Mouse (Mus musculus) G1E (cell line): ENCODE data around the gene Asic2. TPM values are rescaled to one million over a fixed set of nuclear protein-coding genes. Genes with fewer than 3 reads are reported as not detected.

Source experiments
- ATAC-seq: 2 replicates; pipeline ENCODE4 v1.8.0; 2016; ENCODE audit warnings: mild to moderate bottlenecking; ENCODE audit not compliant: insufficient number of reproducible peaks, poor library complexity, low FRiP score, severe bottlenecking; ENCODE audit errors: extremely low read depth
- DNase-seq: peaks from one replicate; pipeline ENCODE4 v3.0.0; 2012; ENCODE audit warnings: low spot score
- H3K27me3 ChIP-seq: 2 replicates; pipeline ENCODE4 v1.6.1; 2012; ENCODE audit warnings: mild to moderate bottlenecking, low read length, inconsistent platforms; ENCODE audit not compliant: insufficient read depth
- H3K36me3 ChIP-seq: replicated peaks from 2 replicates; pipeline ENCODE3; 2012; ENCODE audit warnings: mild to moderate bottlenecking, inconsistent platforms
- H3K4me1 ChIP-seq: 2 replicates; pipeline ENCODE4 v1.6.1; 2012; ENCODE audit warnings: low read depth, low read length, inconsistent platforms, mixed read lengths; ENCODE audit not compliant: insufficient read depth
- H3K4me3 ChIP-seq: 2 replicates; pipeline ENCODE4 v1.5.1; 2012; ENCODE audit warnings: low read depth, mild to moderate bottlenecking, inconsistent platforms, low read length, moderate library complexity, mixed read lengths
- H3K9me3 ChIP-seq: replicated peaks from 2 replicates; pipeline ENCODE4 v1.6.1; 2012; ENCODE audit warnings: inconsistent platforms
- CTCF ChIP-seq: IDR thresholded peaks from 2 replicates; pipeline ENCODE4 v1.5.1; 2012; ENCODE audit warnings: low read depth, low read length, inconsistent platforms, mixed read lengths
- GATA1 ChIP-seq: IDR thresholded peaks from 2 replicates; pipeline ENCODE4 v1.6.1; 2012; ENCODE audit warnings: borderline replicate concordance, low read length, inconsistent platforms, mixed read lengths
- GATA2 ChIP-seq: IDR thresholded peaks from 2 replicates; pipeline ENCODE4 v1.6.1; 2012; ENCODE audit warnings: low read depth, low read length, inconsistent platforms, borderline replicate concordance
- POLR2AphosphoS5 ChIP-seq: IDR thresholded peaks from 2 replicates; pipeline ENCODE4 v1.6.1; 2012; ENCODE audit warnings: low read depth, low read length, inconsistent platforms; ENCODE audit not compliant: insufficient replicate concordance
- TAL1 ChIP-seq: conservative IDR thresholded peaks from 2 replicates; pipeline ENCODE4 v1.6.1; 2012; ENCODE audit warnings: low read depth, low read length, inconsistent platforms, mixed read lengths
- polyA plus RNA-seq: library from polyadenylated mRNA; stranded (reverse); fragments of >175 nt; gene quantifications from 2 replicates; pipeline ENCODE4 v1.2.3, GENCODE M21; 2012
- total RNA-seq, 2 experiments: library from RNA; stranded (forward) in 1 of 2; stranded (reverse) in 1 of 2; fragments of 200-1000 nt in 1 of 2; fragments of >200 nt in 1 of 2; fragmentation: Nextera tagmentation in 1 of 2; gene quantifications; 2 replicates each; pipeline ENCODE4 v1.2.3; 2014 to 2017

Gene Asic2
- total and polyA plus RNA-seq, 3 experiments = 0.16 TPM; not detected in 2

DNA sequence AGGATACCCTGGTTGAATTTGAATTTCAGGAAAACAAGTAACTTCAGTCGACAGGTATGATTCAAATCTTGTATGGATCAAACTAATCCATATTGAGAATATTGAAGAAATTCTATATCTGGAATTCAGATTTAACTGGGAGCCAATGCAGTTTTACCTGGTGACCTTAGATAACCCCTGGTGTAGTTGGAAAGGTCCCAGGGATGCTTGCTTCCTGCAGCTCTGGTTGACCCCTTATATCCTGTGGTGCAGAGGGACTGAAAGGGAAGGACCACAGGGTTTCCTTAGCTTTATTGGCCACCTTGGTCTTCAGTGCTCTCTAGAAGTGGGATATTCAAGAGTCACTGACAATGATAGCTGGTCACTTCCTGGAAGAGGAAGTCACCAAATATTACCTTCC is 1100.2 kb downstream of the Asic2 start:
- Histone ChIP-seq H3K4me1 (no peaks in the 10 kb centered on the region), H3K4me3 (no peak overlapping the region), H3K27me3 (no peaks in the 10 kb centered on the region), H3K36me3 (no peaks in the 10 kb centered on the region), H3K9me3 (peaks cover 70% of the 10 kb centered on the region)
- DNase-seq (no peak), ATAC-seq (no peak)
- no peak for TF ChIP-seq CTCF
- no peak for TF ChIP-seq TAL1
- TF ChIP-seq GATA1 = no peak
- no peak for TF ChIP-seq POLR2AphosphoS5
- no peak for TF ChIP-seq GATA2

DNA sequence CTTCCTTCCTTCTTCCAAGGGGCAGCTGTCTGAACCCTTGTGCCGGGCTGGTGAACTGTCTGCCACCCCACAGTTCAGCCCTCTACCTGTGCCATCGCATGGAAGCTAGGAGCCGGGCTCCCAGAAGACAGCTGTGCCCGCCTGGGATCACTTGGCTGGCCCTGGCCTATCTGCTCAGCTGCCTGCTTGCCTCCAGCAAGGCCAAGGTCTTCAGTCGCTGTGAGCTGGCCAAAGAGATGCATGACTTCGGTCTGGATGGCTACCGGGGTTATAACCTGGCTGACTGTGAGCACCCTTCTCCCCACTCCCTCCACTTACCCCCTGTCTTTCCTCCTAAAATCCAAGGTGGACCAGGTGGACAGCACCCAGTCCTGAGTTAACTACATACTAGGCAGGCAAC is 1105.3 kb downstream of the Asic2 start:
- no peak for TF ChIP-seq POLR2AphosphoS5
- no peak for TF ChIP-seq GATA1
- TF ChIP-seq GATA2 = no peak
- no peak for TF ChIP-seq CTCF
- no peak for TF ChIP-seq TAL1
- DNase-seq = no peak

DNA sequence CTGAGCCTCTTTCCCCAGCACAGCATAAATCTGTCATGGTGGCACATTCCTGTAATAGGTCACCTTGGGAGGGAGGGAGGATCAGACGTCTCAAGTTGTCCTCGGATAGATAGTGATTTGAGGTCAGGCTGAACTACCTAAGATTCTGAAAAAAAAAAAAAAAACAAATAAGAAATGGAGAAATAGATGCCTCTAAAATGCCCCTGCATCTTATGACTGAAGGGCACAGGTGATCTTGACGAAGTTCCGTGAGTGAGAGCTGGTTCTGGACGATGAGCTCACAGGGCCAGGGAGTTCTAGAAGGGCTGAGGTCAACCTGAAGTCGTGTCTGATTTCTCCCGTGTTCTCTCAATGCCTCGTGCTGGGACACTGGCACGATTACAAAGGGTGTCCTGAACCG is 1110.2 kb downstream of the Asic2 start, which contains the start of gene Spaca3:
TSS of gene Spaca3 (plus strand) at position 301 of the 400 bp plus-strand sequence.
- TF ChIP-seq GATA2 (no peak), TAL1 (no peak), POLR2AphosphoS5 (no peak), GATA1 (no peak), CTCF (no peak)
- no peaks in the 10 kb centered on the region for H3K4me1 ChIP-seq
- no peak for ATAC-seq
- H3K27me3 ChIP-seq = no peaks in the 10 kb centered on the region
- H3K36me3 ChIP-seq = no peaks in the 10 kb centered on the region
- peaks cover 70% of the 10 kb centered on the region for H3K9me3 ChIP-seq
- no peak for DNase-seq
- H3K4me3 ChIP-seq = no peak within 1 kb of the TSS

More for the DNA sequence above, 1105.3 kb downstream of the Asic2 start:
- Histone ChIP-seq H3K4me3 (peak overlapping the region; percentile 20; the same call in 1 of the 2 replicates), H3K27me3 (no peaks in the 10 kb centered on the region), H3K9me3 (peaks cover 69% of the 10 kb centered on the region), H3K4me1 (no peaks in the 10 kb centered on the region), H3K36me3 (no peaks in the 10 kb centered on the region)
- ATAC-seq = no peak; the same call in 1 of the 2 replicates

DNA sequence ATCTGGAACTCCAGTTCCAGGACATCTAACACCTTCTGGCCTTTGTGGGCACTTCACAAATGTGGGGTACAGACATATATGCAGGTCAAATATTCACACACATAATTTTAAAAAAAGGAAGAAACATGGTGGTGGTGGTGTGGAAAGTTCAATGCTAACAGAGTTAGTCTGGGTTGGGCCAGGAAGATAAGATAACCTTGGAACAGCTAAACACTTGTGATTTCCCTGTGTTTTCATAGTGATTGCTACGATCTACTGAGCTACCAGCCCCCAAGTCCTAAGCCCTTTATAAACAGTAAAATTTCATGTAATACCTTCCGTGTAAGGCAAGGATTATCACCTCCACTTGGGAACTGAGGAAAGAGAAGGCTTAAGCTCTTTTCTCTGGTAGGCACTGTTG is 1111.4 kb downstream of the Asic2 start:
- ATAC-seq (no peak), DNase-seq (no peak)
- Histone ChIP-seq H3K27me3 (no peaks in the 10 kb centered on the region), H3K4me3 (no peak overlapping the region), H3K4me1 (no peaks in the 10 kb centered on the region), H3K9me3 (peaks cover 69% of the 10 kb centered on the region), H3K36me3 (no peaks in the 10 kb centered on the region)
- TF ChIP-seq GATA2 (no peak), GATA1 (no peak), POLR2AphosphoS5 (no peak), TAL1 (no peak), CTCF (no peak)

DNA sequence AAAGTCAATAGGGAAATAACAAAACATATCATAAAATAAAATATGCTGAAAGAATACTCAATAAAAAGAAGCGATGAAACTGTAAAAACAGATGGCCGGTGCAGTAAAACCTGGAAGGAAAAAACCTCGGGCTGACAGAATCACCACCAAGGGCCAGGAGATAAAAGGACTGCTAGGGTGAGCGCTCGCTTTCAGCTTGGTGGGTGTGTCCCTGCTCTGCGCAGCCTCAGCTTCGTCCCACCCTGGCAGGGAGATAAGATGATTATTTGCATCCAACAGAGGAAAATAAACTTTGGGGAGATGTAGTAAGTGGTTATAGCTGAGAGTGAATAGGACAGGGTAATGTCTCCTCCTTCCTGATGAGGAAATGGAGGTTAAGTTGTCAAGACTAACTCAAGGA is 1113.3 kb downstream of the Asic2 start:
- TF ChIP-seq GATA1 (no peak), CTCF (no peak), POLR2AphosphoS5 (no peak), TAL1 (no peak), GATA2 (no peak)
- Histone ChIP-seq H3K9me3 (peaks cover 73% of the 10 kb centered on the region), H3K4me1 (no peaks in the 10 kb centered on the region), H3K27me3 (no peaks in the 10 kb centered on the region), H3K4me3 (no peak overlapping the region), H3K36me3 (no peaks in the 10 kb centered on the region)
- ATAC-seq (no peak), DNase-seq (no peak)

DNA sequence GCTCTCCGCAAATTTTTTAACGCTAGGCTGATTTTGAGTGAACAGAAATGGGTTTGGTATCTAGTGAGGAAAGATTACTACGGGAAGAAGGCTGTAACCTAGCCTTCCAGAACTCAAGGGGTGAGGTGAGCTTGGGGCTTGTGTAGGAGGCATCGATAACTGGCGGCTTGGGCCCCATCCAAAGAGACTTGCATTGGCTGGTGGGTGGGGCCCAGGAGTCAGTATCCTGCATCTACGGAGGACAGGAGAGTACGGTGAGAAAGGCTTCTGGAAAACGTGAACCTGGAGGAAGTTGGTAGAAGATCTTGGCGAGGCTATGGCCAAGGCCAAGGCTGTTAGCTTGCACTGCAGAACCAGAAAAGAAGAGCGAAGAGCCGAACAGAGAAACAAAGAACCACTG is 1113.8 kb downstream of the Asic2 start:
- ATAC-seq (no peak), DNase-seq (no peak)
- H3K4me1 ChIP-seq = no peaks in the 10 kb centered on the region

DNA sequence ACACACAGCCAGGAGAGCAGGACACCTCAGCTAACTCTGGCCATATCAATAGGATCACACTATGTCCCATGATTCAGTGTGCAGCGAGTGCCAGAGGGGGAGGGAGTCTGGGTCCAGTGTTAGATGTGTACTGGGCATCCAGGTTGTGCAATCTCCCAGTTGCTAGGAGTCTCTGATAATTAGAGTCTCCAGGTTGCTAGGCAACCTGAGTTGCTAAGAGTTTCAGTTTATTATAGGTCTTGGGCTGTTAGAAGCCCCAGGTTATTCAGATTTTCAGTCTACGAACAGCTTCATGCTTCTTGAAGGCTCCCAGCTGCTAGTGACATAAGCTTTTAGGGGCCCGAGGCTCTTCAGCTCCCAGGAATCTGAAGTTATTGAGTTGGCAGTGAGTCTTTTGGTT is 1115.2 kb downstream of the Asic2 start:
- Histone ChIP-seq H3K36me3 (no peaks in the 10 kb centered on the region), H3K4me1 (no peaks in the 10 kb centered on the region), H3K9me3 (peaks cover 70% of the 10 kb centered on the region), H3K4me3 (no peak overlapping the region), H3K27me3 (no peaks in the 10 kb centered on the region)
- ATAC-seq (no peak), DNase-seq (no peak)
- TF ChIP-seq CTCF = no peak
- TF ChIP-seq GATA2 = no peak
- TF ChIP-seq GATA1 = no peak
- TF ChIP-seq POLR2AphosphoS5 = no peak
- TF ChIP-seq TAL1 = no peak

More for the DNA sequence above, 1113.8 kb downstream of the Asic2 start:
- peaks cover 72% of the 10 kb centered on the region for H3K9me3 ChIP-seq
- TF ChIP-seq TAL1 = no peak
- H3K27me3 ChIP-seq = no peaks in the 10 kb centered on the region
- H3K4me3 ChIP-seq = no peak overlapping the region
- H3K36me3 ChIP-seq = no peaks in the 10 kb centered on the region
